Mouse (Mus musculus): Measurements from ENCODE around the gene Ablim1. TPM values are rescaled to one million over a fixed set of nuclear protein-coding genes. Genes with fewer than 3 reads are reported as not detected.

Gene Ablim1
- polyA plus RNA-seq, 2 experiments: 3.0 to 4.7 TPM

GRCm38 (mm10) chr19:56995441-56995840 lies 319.3 kb downstream of the Ablim1 start:
- Histone ChIP-seq H3K9me3 (ENCODE audit: control insufficient read depth, low read length) (no peaks in the 10 kb centered on the region), H3K4me3 (ENCODE audit: insufficient read depth in 1 of 2, low read depth in 2 of 2, low read length in 2 of 2) (no peak overlapping the region), H3K27ac (no peak overlapping the region), H3K9ac (replicated peaks) (no peak overlapping the region), H3K4me1 (replicated peaks; ENCODE audit: control insufficient read depth in 2 of 2, insufficient read depth in 2 of 2, low read length in 1 of 2) (no peaks in the 10 kb centered on the region), H3K4me2 (ENCODE audit: low read depth) (no peak overlapping the region), H3K36me3 (replicated peaks; ENCODE audit: control insufficient read depth, insufficient read depth, low read depth) (no peaks in the 10 kb centered on the region), H3K27me3 (ENCODE audit: control insufficient read depth, insufficient read depth, low read length) (no peaks in the 10 kb centered on the region)
- ATAC-seq (ENCODE audit: insufficient read depth): no peak
- no peak for TF ChIP-seq EP300 (IDR thresholded peaks at IDR 0.05; ENCODE audit: low read depth)
- TF ChIP-seq CTCF (IDR thresholded peaks at IDR 0.05; ENCODE audit: low read depth): no peak
- WGBS (ENCODE audit: insufficient replicate concordance): 56% methylated on average over 4 of the region's 4 CpGs
- DNase-seq (ENCODE audit: low read depth in 3 of 3, low spot score in 3 of 3): no peak

DNA sequence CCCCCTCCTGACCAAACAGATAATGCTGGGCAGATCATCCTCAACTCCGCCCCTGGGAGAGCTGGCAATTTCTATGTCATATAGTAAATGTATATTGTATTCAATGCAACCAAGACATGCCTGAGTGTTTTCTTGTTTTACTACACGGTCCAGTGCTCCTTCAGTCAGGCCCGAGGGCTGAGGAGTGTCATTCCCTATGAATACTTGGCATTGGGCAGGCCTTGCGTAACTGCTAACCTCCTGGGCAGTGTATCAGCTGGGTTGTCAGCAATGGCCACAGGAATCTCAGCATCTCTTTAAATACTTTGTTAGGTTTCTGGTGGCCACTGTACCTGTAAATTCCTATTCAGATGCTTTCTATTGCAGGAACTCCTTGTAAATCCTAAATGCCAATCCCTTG lies 320.1 kb downstream of the Ablim1 start:
- TF ChIP-seq EP300 (IDR thresholded peaks at IDR 0.05; ENCODE audit: low read depth) (no peak), CTCF (IDR thresholded peaks at IDR 0.05; ENCODE audit: low read depth) (no peak)
- H3K27me3 ChIP-seq (ENCODE audit: control insufficient read depth, insufficient read depth, low read length): no peaks in the 10 kb centered on the region
- H3K4me1 ChIP-seq (replicated peaks; ENCODE audit: control insufficient read depth in 2 of 2, insufficient read depth in 2 of 2, low read length in 1 of 2): no peaks in the 10 kb centered on the region
- no peak for ATAC-seq (ENCODE audit: insufficient read depth)
- 56% methylated on average over 4 of the region's 4 CpGs for WGBS (ENCODE audit: insufficient replicate concordance)
- no peak overlapping the region for H3K9ac ChIP-seq (replicated peaks)
- H3K36me3 ChIP-seq (replicated peaks; ENCODE audit: control insufficient read depth, insufficient read depth, low read depth): no peaks in the 10 kb centered on the region
- DNase-seq (ENCODE audit: low read depth in 3 of 3, low spot score in 3 of 3): no peak
- H3K9me3 ChIP-seq (ENCODE audit: control insufficient read depth, low read length): no peaks in the 10 kb centered on the region
- no peak overlapping the region for H3K4me3 ChIP-seq (ENCODE audit: insufficient read depth in 1 of 2, low read depth in 2 of 2, low read length in 2 of 2)
- H3K4me2 ChIP-seq (ENCODE audit: low read depth): no peak overlapping the region
- no peak overlapping the region for H3K27ac ChIP-seq

- no peak overlapping the region for H3K27ac ChIP-seq
- H3K4me2 ChIP-seq (ENCODE audit: low read depth): no peak overlapping the region
- DNase-seq (ENCODE audit: low read depth in 3 of 3, low spot score in 3 of 3): no peak
- no peak overlapping the region for H3K4me3 ChIP-seq (ENCODE audit: insufficient read depth in 1 of 2, low read depth in 2 of 2, low read length in 2 of 2)
- no peak for ATAC-seq (ENCODE audit: insufficient read depth)
- H3K36me3 ChIP-seq (replicated peaks; ENCODE audit: control insufficient read depth, insufficient read depth, low read depth): no peaks in the 10 kb centered on the region
- no peak overlapping the region for H3K9ac ChIP-seq (replicated peaks)
- no peaks in the 10 kb centered on the region for H3K4me1 ChIP-seq (replicated peaks; ENCODE audit: control insufficient read depth in 2 of 2, insufficient read depth in 2 of 2, low read length in 1 of 2)
- no peaks in the 10 kb centered on the region for H3K9me3 ChIP-seq (ENCODE audit: control insufficient read depth, low read length)
- TF ChIP-seq CTCF (IDR thresholded peaks at IDR 0.05; ENCODE audit: low read depth) (no peak), EP300 (IDR thresholded peaks at IDR 0.05; ENCODE audit: low read depth) (no peak)
- WGBS (ENCODE audit: insufficient replicate concordance): 66% methylated on average over 4 of the region's 4 CpGs
- no peaks in the 10 kb centered on the region for H3K27me3 ChIP-seq (ENCODE audit: control insufficient read depth, insufficient read depth, low read length)
Observed at GRCm38 (mm10) chr19:56993763-56994162, 321.0 kb downstream of the Ablim1 start.

DNA sequence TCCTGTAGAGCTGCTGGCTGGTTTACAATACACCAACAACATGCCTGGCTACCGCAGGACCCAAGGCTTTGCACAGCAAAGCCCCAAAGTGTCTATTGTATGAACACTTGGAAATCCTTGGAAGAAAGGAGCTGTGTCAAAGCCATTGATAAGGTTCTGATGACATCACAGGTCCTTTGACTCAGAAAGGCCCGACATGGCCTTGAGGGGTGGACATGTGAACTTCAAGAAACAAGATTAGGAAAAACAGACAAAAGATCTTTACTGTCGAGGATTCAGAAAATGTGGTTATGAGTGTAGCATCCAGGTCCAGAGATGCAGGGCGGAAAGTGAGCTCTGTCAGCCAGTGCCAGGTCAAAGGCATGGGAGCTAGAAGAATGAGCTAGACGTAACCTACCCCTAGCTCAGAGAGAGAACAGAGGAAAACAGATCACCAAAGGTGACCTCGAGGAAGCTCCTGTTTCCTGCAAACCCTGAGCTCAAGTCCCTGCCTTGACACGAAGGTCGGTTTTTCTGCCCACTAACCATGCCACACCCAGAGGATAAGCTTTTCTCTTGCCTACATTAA lies 321.7 kb downstream of the Ablim1 start:
- Histone ChIP-seq H3K36me3 (replicated peaks; ENCODE audit: control insufficient read depth, insufficient read depth, low read depth) (no peaks in the 10 kb centered on the region), H3K27me3 (ENCODE audit: control insufficient read depth, insufficient read depth, low read length) (no peaks in the 10 kb centered on the region), H3K9me3 (ENCODE audit: control insufficient read depth, low read length) (no peaks in the 10 kb centered on the region), H3K4me1 (replicated peaks; ENCODE audit: control insufficient read depth in 2 of 2, insufficient read depth in 2 of 2, low read length in 1 of 2) (no peaks in the 10 kb centered on the region), H3K4me3 (ENCODE audit: insufficient read depth in 1 of 2, low read depth in 2 of 2, low read length in 2 of 2) (no peak overlapping the region), H3K27ac (no peak overlapping the region), H3K4me2 (ENCODE audit: low read depth) (no peak overlapping the region), H3K9ac (replicated peaks) (no peak overlapping the region)
- DNase-seq (ENCODE audit: low read depth in 3 of 3, low spot score in 3 of 3) (no peak), ATAC-seq (ENCODE audit: insufficient read depth) (no peak)
- TF ChIP-seq CTCF (IDR thresholded peaks at IDR 0.05; ENCODE audit: low read depth) (no peak), EP300 (IDR thresholded peaks at IDR 0.05; ENCODE audit: low read depth) (no peak)
- 44% methylated on average over 8 of the region's 8 CpGs for WGBS (ENCODE audit: insufficient replicate concordance)

DNA sequence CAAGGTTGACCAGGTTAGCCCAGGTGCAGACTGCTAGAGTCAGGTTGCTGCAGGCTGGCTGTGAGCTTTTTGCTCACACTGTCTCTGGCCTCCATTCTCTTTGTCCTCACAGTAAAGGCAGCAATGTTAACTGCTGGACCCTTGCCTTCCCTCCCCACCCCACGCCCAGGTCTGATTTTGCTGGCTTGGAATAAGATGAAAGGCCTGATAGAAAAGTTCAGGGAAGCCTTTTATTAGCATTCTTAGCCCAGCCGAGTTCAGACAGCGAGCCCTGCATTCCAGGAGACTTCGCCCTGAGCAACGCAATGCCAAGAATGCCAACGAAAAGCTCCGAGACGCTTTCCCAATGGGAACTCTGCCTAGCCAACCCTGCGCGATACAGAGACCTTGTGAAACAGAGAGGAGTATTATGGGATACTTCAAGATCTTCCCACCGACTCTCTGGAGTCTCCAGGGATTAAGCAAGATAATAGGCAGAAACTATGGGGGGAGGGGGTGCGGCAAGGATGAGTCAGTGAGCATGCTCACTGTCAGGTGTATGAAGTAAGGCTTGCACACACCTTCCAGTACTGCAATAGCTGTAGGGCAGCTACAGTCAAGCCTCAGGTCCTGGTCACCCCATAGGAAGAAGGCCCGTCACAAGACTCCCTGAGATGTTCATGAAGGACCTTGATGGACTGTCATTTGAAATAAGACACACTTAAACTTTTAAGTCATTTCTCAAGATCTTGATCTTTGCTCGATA lies 324.2 kb downstream of the Ablim1 start:
- H3K9ac ChIP-seq (replicated peaks): no peak overlapping the region
- H3K36me3 ChIP-seq (replicated peaks; ENCODE audit: control insufficient read depth, insufficient read depth, low read depth): no peaks in the 10 kb centered on the region
- H3K4me1 ChIP-seq (replicated peaks; ENCODE audit: control insufficient read depth in 2 of 2, insufficient read depth in 2 of 2, low read length in 1 of 2): peaks cover 0 to 3% of the 10 kb centered on the region in 2 experiments; a peak in 2 of 4 replicates
- TF ChIP-seq CTCF (IDR thresholded peaks at IDR 0.05; ENCODE audit: low read depth) (no peak), EP300 (IDR thresholded peaks at IDR 0.05; ENCODE audit: low read depth) (no peak)
- no peaks in the 10 kb centered on the region for H3K27me3 ChIP-seq (ENCODE audit: control insufficient read depth, insufficient read depth, low read length)
- ATAC-seq (ENCODE audit: insufficient read depth) (no peak), DNase-seq (ENCODE audit: low read depth in 3 of 3, low spot score in 3 of 3) (no peak)
- H3K4me2 ChIP-seq (ENCODE audit: low read depth): no peak overlapping the region
- no peaks in the 10 kb centered on the region for H3K9me3 ChIP-seq (ENCODE audit: control insufficient read depth, low read length)
- 57% methylated on average over 14 of the region's 14 CpGs for WGBS (ENCODE audit: insufficient replicate concordance)
- no peak overlapping the region for H3K27ac ChIP-seq
- no peak overlapping the region for H3K4me3 ChIP-seq (ENCODE audit: insufficient read depth in 1 of 2, low read depth in 2 of 2, low read length in 2 of 2)
